Mouse (Mus musculus): ENCODE results near the gene Rnf43. TPM values are rescaled to one million over a fixed set of nuclear protein-coding genes. Genes with fewer than 3 reads are reported as not detected.

The Rnf43 gene
- polyA plus RNA-seq, 1 experiment from 2014 or later: 0.54 TPM

DNA sequence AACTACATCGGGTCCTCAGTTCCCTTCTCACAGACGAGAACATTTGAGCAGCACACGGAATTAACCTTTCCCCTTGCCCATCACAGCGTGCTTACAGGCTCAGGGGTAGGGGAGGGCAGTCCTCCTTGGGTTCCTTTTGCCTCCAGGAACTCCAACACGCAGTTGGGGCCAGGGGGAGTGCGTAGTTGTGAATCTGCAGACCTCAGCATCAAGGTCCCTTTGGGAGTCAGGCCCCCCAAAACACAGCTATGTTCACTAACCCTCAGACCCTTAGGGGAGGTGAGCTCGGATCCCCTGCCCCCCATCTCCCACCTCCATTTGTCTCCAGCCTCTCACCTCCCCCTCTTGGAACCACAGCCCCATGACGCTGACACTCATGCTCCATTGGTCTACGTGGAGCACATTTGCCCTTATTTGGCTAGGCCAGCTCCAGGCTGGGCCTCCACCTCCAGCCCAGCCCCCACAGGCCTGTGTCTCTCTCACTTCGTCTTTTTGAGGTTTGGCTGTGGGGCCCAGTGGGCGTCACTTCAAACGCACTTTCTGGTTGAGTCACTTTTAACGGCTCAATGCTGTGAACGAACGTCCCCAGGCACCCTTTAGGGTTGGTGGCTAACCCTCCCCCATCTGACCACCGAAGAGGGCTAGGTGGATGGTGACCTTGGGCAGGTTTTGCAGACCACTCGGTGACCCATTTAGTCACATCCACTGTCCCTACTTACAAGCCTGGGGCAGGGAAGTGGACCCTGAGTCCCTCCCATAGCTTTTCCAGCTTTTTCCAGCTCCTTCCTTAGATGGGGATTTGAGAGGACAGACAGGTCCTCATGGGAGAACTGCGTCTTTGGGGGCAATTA, 86.9 kb downstream of the Rnf43 start:
- no peak overlapping the region for H3K4me3 ChIP-seq (replicated peaks)
- H3K36me3 ChIP-seq: peaks cover 13% of the 10 kb centered on the region
- no peak overlapping the region for H3K27ac ChIP-seq (replicated peaks)
- H3K9ac ChIP-seq (replicated peaks): no peak overlapping the region
- 59% methylated on average over 18 of the region's 18 CpGs for whole genome bisulfite sequencing
- H3K27me3 ChIP-seq (replicated peaks): no peaks in the 10 kb centered on the region
- ATAC-seq (ENCODE audit: low FRiP score): no peak
- no peaks in the 10 kb centered on the region for H3K4me1 ChIP-seq
- H3K4me2 ChIP-seq: no peak overlapping the region
- H3K9me3 ChIP-seq (replicated peaks): no peaks in the 10 kb centered on the region

DNA sequence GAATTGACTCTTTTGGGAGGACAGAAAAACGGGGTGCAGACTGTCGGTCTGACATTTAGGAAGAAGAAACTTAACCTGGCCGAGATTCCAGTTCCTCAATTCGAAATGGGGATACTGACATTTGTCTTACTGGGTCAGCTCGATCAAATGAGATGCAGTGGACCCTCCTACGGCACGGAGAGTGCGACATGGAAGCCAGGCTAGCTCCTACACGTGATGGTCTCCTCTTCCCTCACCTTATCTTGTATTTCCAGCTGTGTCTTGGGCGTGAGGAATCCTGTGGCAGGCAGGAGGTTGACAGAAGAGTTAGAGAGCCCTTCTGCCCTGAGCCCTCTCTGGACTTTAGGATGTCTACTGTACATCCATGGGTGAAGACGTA, 87.5 kb downstream of the Rnf43 start:
- H3K27ac ChIP-seq (replicated peaks): no peak overlapping the region
- no peak for ATAC-seq (ENCODE audit: low FRiP score)
- H3K9ac ChIP-seq (replicated peaks): no peak overlapping the region
- no peaks in the 10 kb centered on the region for H3K4me1 ChIP-seq
- WGBS: 85% methylated on average over 11 of the region's 11 CpGs
- no peaks in the 10 kb centered on the region for H3K27me3 ChIP-seq (replicated peaks)
- no peaks in the 10 kb centered on the region for H3K9me3 ChIP-seq (replicated peaks)
- no peak overlapping the region for H3K4me2 ChIP-seq
- H3K4me3 ChIP-seq (replicated peaks): no peak overlapping the region
- peaks cover 7% of the 10 kb centered on the region for H3K36me3 ChIP-seq

DNA sequence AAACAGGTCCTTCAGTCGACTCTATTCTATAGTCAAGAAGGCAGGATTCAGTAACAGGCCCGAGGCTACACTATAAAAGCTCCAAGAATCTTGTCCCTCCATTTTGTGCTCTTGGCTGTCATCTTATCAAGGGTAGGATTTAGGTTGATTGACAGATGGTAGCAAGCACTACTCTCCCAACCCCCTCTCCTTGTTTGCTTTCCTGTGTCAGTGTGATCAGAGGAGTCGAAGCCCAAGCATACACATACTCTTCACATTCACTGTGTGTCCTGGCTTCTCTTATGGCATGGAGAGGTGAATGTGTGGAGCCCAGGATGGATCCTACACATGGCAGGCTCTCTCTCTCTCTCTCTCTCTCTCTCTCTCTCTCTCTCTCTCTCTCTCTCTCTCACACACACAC, 88.0 kb downstream of the Rnf43 start:
- Histone ChIP-seq H3K4me2 (no peak overlapping the region), H3K27me3 (replicated peaks) (no peaks in the 10 kb centered on the region), H3K36me3 (peaks cover 2% of the 10 kb centered on the region; the same call in 1 of the 2 replicates), H3K4me1 (no peaks in the 10 kb centered on the region), H3K4me3 (replicated peaks) (no peak overlapping the region), H3K27ac (replicated peaks) (no peak overlapping the region), H3K9me3 (replicated peaks) (no peaks in the 10 kb centered on the region), H3K9ac (replicated peaks) (no peak overlapping the region)
- 83% methylated on average over 3 of the region's 3 CpGs for WGBS
- ATAC-seq (ENCODE audit: low FRiP score): no peak

DNA sequence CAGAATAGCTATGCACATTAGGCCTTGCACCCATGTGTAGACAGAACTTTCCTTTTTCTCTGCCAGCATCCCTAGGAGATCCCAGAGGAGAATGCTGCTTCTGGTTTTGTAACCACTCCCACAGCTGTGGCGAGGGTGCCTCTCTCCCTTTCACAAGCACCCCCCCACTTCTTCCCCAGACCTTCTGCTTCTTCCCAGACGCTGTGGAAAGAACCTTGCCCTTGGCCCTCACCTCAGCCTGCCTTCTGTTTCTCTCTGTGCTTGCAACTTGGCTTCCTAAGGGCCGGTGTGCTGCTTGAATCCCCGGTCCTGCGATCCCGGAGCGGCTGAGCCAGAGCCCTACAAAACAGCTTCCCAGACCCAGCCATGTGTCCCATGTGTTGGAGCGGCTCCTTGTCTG, 88.5 kb downstream of the Rnf43 start:
- no peaks in the 10 kb centered on the region for H3K27me3 ChIP-seq (replicated peaks)
- 81% methylated on average over 8 of the region's 8 CpGs for WGBS
- no peak overlapping the region for H3K4me3 ChIP-seq (replicated peaks)
- no peak overlapping the region for H3K9ac ChIP-seq (replicated peaks)
- no peaks in the 10 kb centered on the region for H3K9me3 ChIP-seq (replicated peaks)
- no peak overlapping the region for H3K4me2 ChIP-seq
- no peak for ATAC-seq (ENCODE audit: low FRiP score)
- no peak overlapping the region for H3K27ac ChIP-seq (replicated peaks)
- H3K36me3 ChIP-seq: no peaks in the 10 kb centered on the region
- no peaks in the 10 kb centered on the region for H3K4me1 ChIP-seq

DNA sequence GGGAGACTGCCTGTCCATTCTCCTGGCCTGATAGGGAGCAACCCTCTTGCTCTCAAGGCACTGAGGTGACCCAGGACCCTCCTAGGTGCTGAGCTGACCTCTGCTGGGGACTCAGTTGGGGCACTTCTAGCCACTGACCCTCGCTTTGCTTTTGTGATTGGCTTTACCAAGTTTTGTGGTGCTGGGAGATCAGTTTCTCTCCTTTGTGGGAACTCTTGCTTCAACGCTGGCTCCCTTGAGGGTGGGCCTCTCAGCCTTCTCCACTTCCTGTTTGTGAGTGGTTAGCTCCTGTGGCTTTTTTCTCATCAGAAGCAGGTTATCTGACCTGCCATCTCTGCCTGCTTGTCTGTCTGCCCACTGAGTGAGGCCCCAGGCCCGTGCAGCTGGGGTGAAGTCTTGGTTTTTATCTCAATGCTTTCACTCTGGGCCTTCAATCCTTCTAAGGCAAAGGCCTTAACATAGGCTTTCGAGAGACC, 89.0 kb downstream of the Rnf43 start:
- Histone ChIP-seq H3K4me3 (replicated peaks) (no peak overlapping the region), H3K36me3 (no peaks in the 10 kb centered on the region), H3K27ac (replicated peaks) (no peak overlapping the region), H3K4me2 (no peak overlapping the region), H3K27me3 (replicated peaks) (no peaks in the 10 kb centered on the region), H3K4me1 (no peaks in the 10 kb centered on the region), H3K9me3 (replicated peaks) (no peaks in the 10 kb centered on the region), H3K9ac (replicated peaks) (no peak overlapping the region)
- WGBS: 78% methylated on average over 4 of the region's 4 CpGs
- ATAC-seq (ENCODE audit: low FRiP score): no peak

DNA sequence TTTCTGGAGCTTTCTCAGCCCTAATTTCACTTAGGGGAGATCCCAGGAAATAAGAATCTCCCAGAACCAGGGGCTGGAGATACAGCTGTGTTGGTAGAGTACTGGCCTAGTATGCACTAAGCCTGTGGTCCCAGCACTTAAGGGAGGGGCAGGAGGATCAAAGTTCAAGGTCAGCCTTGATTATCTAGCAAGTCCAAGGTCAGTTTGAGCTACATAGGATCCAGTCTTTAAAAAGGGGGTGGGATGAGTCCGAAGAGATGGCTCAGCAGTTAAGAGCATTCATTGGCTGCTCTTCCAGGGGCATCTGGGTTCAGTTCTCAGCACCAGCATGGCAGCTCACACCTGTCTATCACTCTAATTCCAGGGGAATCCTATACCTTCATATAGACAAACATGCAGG, 89.8 kb downstream of the Rnf43 start:
- Histone ChIP-seq H3K27me3 (replicated peaks) (no peaks in the 10 kb centered on the region), H3K27ac (replicated peaks) (no peak overlapping the region), H3K4me2 (no peak overlapping the region), H3K36me3 (no peaks in the 10 kb centered on the region), H3K4me3 (replicated peaks) (no peak overlapping the region), H3K9ac (replicated peaks) (no peak overlapping the region), H3K4me1 (no peaks in the 10 kb centered on the region), H3K9me3 (replicated peaks) (no peaks in the 10 kb centered on the region)
- WGBS: 81% methylated on average over 1 of the region's 1 CpGs
- ATAC-seq (ENCODE audit: low FRiP score): no peak

DNA sequence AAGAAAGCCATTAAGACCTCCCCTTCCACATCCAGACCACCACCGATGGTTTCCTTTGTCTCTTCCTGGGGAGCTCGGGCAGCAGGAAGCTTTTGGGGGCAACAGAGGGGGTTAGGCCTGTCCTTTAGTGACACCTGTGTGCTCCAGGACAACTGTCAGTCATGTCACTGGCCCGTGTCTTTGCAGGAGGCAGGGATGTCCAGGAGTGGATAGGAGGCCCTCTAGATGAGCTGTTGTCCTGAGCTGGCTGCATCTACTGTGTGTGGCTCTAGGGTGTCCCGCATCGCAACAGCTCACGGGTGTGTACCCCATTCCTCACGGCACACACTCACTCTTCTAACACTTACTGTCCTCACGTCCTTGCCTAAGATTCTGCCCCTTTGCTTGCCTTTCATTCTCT, 90.7 kb downstream of the Rnf43 start:
- H3K27me3 ChIP-seq (replicated peaks): no peaks in the 10 kb centered on the region
- no peak overlapping the region for H3K27ac ChIP-seq (replicated peaks)
- 84% methylated on average over 8 of the region's 8 CpGs for WGBS
- H3K4me3 ChIP-seq (replicated peaks): no peak overlapping the region
- H3K9ac ChIP-seq (replicated peaks): no peak overlapping the region
- H3K9me3 ChIP-seq (replicated peaks): no peaks in the 10 kb centered on the region
- no peak for ATAC-seq (ENCODE audit: low FRiP score)
- H3K36me3 ChIP-seq: no peaks in the 10 kb centered on the region
- no peak overlapping the region for H3K4me2 ChIP-seq
- no peaks in the 10 kb centered on the region for H3K4me1 ChIP-seq

DNA sequence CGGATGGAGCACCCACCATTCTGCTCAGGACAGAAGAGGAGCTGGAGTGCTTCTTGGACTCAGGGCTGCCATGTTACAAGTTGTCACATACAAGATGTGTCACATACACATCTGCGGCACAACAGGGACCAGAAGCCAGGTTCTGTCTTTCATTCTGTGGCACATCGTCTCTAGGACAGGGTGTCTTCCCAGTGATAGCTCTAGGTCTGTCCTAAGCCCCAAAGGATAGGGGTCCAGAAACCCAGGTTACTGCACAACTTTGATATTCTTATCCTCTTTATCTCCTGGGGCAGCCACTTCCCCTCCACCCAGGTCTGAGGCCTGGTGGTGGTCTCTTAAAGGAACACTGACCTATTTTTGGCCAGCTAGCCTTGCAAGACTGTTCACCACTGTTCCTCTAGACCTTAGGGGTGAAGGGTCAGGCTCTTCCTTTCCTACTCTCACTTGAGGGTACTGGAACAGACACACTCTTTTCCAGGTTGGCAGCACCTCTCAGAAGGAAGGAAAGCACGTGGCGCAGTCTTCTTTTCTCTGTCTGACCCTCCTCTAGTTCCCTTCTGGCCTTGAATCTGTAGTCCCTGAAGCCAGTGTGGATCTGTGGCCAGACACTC, 91.5 kb downstream of the Rnf43 start:
- 89% methylated on average over 5 of the region's 5 CpGs for WGBS

DNA sequence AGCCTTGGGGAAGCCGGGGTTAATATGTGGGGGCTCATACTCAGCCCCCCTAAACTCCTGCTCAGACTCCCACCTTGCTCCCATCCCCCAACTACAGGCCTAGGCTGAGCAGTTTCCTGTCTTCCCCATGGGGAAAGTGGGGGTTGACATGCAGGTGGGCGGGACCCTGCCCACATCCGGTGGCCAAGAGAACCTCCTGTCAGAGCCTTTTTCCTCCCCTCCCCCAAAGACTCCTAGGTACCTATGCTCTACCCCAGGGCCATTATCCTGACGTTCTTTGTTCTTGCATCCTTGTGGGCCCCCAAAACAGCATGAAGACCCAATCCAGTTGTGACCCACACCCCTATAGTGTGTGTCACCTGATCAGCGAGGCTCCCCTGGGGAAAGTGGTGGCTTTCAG, 92.1 kb downstream of the Rnf43 start:
- Histone ChIP-seq H3K4me3 (replicated peaks) (no peak overlapping the region), H3K27me3 (replicated peaks) (no peaks in the 10 kb centered on the region), H3K4me1 (peaks cover 2% of the 10 kb centered on the region), H3K4me2 (no peak overlapping the region), H3K36me3 (no peaks in the 10 kb centered on the region), H3K9ac (replicated peaks) (no peak overlapping the region), H3K27ac (replicated peaks) (no peak overlapping the region), H3K9me3 (replicated peaks) (no peaks in the 10 kb centered on the region)
- no peak for ATAC-seq (ENCODE audit: low FRiP score)
- WGBS: 69% methylated on average over 5 of the region's 5 CpGs

More for the DNA sequence above, 91.5 kb downstream of the Rnf43 start:
- Histone ChIP-seq H3K27ac (replicated peaks) (no peak overlapping the region), H3K36me3 (no peaks in the 10 kb centered on the region), H3K4me3 (replicated peaks) (no peak overlapping the region), H3K4me1 (no peaks in the 10 kb centered on the region), H3K4me2 (no peak overlapping the region), H3K9me3 (replicated peaks) (no peaks in the 10 kb centered on the region), H3K27me3 (replicated peaks) (no peaks in the 10 kb centered on the region), H3K9ac (replicated peaks) (no peak overlapping the region)
- ATAC-seq (ENCODE audit: low FRiP score): no peak

DNA sequence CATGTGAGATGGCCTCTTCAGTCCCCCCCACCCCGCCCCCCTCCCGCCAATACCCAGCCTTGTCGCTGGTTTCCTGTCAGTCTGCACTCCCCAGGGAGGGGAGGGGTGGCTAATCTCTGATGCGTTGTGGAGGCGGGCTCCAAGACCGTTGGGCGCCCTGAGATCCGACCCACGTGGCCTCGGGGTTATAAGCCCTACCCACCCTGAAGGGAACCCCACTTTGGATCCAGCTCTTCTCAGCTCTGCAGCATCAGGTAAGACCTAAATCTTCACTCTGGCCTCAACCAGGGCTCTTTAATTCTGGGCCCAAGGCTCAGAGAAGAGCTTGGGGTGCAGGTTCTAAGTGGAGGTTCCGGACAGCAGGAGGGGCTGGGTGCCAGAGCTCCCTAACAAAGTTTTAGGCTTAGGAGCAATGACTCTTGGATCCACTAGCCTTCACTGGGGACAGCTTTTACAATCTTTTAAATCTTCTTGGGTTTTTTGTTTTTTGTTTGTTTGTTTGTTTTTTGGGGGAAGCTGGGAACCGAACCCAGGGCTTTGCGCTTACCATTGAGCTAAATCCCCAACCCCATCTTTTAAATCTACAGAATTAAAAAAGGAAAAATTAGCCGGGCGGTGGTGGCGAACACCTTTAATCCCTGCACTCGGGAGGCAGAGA, 93.0 kb downstream of the Rnf43 start:
- H3K4me2 ChIP-seq: no peak overlapping the region
- ATAC-seq (ENCODE audit: low FRiP score): no peak
- no peaks in the 10 kb centered on the region for H3K36me3 ChIP-seq
- 83% methylated on average over 17 of the region's 17 CpGs for WGBS
- no peak overlapping the region for H3K27ac ChIP-seq (replicated peaks)
- H3K4me3 ChIP-seq (replicated peaks): no peak overlapping the region
- H3K27me3 ChIP-seq (replicated peaks): no peaks in the 10 kb centered on the region
- H3K9ac ChIP-seq (replicated peaks): no peak overlapping the region
- H3K4me1 ChIP-seq: peaks cover 10% of the 10 kb centered on the region
- H3K9me3 ChIP-seq (replicated peaks): no peaks in the 10 kb centered on the region

DNA sequence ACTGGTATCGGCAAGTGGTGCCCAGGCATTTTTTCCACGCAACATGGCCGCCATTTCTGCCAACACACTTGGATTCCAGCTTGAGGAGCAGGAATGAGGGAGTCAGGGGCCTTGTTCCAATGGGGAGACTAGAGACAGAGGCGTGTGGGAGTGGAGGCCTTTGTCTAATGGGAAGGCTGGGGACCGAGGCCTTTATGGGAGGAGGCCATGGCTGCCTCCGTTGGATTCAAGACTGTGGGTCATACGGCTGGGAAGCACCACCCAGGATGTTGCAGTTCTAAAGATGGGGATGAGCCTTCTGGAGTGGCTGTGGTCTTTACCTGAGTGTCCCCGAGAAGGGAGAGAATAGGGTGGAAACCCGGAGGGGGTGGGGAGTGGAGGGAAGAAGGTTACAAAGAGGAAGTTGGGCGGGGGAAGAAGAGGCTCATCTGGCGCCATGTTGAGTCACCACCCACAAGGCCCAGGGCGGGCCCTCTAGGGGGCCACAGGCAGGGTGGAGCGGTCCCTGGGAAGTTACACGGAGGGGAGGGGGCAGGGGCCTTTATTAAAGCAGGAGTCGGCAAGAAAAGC, 93.8 kb downstream of the Rnf43 start:
- H3K4me2 ChIP-seq: no peak overlapping the region
- no peak for ATAC-seq (ENCODE audit: low FRiP score)
- H3K9ac ChIP-seq (replicated peaks): no peak overlapping the region
- 88% methylated on average over 15 of the region's 15 CpGs for WGBS
- no peaks in the 10 kb centered on the region for H3K36me3 ChIP-seq
- H3K27ac ChIP-seq (replicated peaks): no peak overlapping the region
- peaks cover 15% of the 10 kb centered on the region for H3K4me1 ChIP-seq
- no peaks in the 10 kb centered on the region for H3K27me3 ChIP-seq (replicated peaks)
- no peak overlapping the region for H3K4me3 ChIP-seq (replicated peaks)
- no peaks in the 10 kb centered on the region for H3K9me3 ChIP-seq (replicated peaks)

Data from neural tube, embryonic 15.5 days (tissue).